Mouse (Mus musculus): Measurements from ENCODE around the gene Mrps36. TPM values are rescaled to one million over a fixed set of nuclear protein-coding genes. Genes with fewer than 3 reads are reported as not detected.
"Not testable (repeated sequence)": the region's sequence is repeated elsewhere in the genome, so short reads cannot be mapped to it uniquely, and the experiment has no call there.

Gene Mrps36
- total RNA-seq, 1 experiment from 2014 or later, result 59.3 TPM

GRCm38 (mm10) chr13:100742831-100743230 lies 1.6 kb downstream of the Mrps36 start:
- no peak for ATAC-seq (replicated peaks; ENCODE audit: low read depth, poor library complexity, severe bottlenecking)

- ATAC-seq (replicated peaks; ENCODE audit: low read depth, poor library complexity, severe bottlenecking), result no peak
Observed at GRCm38 (mm10) chr13:100732756-100733155, 11.7 kb downstream of the Mrps36 start.

DNA sequence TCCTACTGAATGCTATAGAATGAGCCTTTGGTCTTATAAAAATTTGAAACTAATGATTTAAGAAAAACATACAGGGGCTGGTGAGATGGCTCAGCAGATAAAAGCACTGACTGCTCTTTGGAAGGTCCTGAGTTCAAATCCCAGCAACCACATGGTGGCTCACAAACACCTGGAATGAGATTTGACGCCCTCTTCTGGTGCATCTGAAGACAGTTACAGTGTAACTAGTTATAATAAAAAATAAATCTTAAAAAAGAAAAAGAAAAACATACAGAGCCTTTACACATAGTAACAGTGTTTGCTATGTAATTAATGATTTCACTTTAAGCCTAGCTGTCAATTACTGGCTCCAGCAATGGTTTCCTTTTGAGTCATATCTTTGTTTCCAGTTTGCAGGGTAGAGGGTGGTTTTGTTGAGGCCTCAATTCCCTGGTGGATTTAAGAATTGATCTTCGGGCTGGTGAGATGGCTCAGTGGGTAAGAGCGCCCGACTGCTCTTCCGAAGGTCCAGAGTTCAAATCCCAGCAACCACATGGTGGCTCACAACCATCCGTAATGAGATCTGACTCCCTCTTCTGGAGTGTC lies 12.9 kb downstream of the Mrps36 start:
- ATAC-seq (replicated peaks; ENCODE audit: low read depth, poor library complexity, severe bottlenecking), result not testable (repeated sequence)

DNA sequence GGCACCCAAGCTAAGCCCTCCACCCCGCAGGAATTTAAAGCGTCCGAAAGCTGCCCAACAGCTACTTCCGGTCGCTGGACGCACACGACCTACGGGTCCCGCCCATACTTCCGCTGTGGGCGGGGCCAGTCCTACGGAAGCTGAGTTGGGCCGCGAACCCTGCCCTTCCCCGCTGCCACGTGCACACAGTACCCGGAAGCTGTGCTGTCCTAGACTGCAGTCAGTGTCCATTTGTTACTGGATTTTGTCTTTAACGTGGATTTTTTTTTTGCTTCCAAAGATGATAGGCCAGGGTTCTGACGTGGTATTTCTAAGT lies 13.6 kb downstream of the Mrps36 start, which contains the start of gene Cdk7:
Gene Cdk7, minus strand, starts transcription at position 79 of the 316 bp plus-strand sequence.
- ATAC-seq (replicated peaks; ENCODE audit: low read depth, poor library complexity, severe bottlenecking), result peak; percentile 98

GRCm38 (mm10) chr13:100730153-100730860 lies 14.2 kb downstream of the Mrps36 start:
- ATAC-seq (replicated peaks; ENCODE audit: low read depth, poor library complexity, severe bottlenecking), result peak; percentile 36; the same call in 1 of the 2 replicates

DNA sequence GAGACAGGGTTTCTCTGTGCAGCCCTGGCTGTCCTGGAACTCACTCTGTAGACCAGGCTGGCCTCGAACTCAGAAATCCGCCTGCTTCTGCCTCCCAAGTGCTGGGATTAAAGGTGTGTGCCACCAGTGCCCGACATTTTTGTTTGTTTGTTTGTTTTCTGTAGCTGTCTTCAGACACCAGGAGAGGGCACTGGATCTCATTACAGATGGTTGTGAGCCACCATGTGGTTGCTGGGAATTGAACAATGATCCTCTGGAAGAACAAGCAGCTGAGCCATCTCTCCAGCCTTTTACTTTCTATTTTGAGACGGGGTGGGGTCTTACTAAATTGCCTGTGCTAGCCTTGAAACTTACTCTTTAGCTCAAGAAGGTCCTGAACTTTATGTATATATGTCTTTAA lies 15.9 kb downstream of the Mrps36 start:
- ATAC-seq (replicated peaks; ENCODE audit: low read depth, poor library complexity, severe bottlenecking), result not testable (repeated sequence)

- ATAC-seq (replicated peaks; ENCODE audit: low read depth, poor library complexity, severe bottlenecking), result no peak
Observed at GRCm38 (mm10) chr13:100728086-100728485, 16.4 kb downstream of the Mrps36 start.

DNA sequence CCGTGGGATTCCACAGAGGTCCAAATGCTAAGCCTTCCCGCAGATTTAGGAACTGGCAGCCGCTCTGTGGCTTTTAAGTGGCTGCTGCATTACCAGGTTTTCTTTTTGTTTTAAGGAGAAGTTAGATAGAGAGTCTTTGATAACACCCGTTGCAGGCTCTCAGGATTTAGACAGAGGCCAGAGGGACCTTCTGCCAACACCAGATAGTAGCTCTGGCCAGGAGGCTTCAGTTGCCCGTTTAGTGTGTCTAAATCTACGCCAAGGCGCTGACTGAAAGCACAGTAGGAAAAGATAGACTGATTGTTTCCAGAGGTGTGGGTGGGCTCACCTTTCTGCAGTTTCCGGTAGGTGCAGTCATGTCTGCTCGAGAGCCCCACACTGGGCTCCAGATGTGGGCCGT lies 19.3 kb downstream of the Mrps36 start:
- peak; percentile 47; the same call in 1 of the 2 replicates for ATAC-seq (replicated peaks; ENCODE audit: low read depth, poor library complexity, severe bottlenecking)

DNA sequence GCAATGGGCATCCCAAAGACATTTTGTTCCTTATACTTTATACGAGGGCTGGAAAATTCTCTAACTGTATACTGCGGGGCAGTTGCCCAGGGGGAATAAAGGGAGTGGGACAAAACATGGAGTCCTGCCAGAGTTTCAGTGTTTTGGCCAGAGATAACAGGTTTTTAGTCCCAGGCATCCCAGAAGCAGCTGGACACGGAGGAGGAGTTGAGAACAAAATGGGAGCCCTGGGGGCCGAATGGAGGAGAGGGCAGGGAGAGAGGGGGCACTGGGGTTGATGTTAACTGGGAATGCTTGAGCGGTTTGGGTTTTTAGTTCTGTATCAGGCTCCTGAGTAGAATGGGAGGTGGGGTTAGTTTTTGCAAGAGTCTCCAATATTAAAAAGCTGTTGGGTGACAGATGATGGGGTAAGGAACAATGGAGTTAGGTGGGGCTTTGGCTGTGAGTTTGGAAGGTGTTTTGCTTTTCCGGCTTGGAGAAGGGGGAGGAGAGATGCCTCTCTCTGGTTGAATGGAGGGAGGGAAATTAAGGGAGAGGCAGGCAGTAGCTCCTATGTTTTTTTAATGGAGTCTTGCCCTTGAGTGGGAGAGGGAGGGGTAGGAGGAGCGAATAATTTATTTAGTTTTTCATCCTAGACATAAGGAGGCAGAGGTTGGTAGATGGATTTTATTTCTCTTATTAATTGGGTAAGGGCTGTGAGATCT lies 20.3 kb downstream of the Mrps36 start:
- ATAC-seq (replicated peaks; ENCODE audit: low read depth, poor library complexity, severe bottlenecking), result no peak

- no peak for ATAC-seq (replicated peaks; ENCODE audit: low read depth, poor library complexity, severe bottlenecking)
Observed at GRCm38 (mm10) chr13:100721656-100722055, 22.8 kb downstream of the Mrps36 start.

DNA sequence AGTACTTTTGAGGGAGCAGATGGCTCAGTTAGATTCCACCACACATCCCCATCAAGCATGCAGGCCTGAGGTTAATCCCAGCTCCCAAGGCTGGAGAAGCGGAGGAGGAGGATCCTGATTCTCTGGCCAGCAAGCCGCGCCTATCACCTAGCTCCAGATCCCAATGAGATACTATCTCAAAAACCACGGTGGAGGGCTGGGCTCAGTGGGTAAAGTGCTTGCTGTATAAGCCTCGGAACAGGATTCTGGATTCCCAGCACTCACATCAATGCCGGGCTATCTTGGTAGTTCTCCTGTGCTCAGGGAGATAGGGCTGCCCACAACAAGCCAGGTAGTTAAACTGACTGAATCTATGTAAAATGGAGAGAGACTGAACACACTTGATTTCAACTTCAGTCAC lies 29.0 kb downstream of the Mrps36 start:
- ATAC-seq (replicated peaks; ENCODE audit: low read depth, poor library complexity, severe bottlenecking), result no peak

DNA sequence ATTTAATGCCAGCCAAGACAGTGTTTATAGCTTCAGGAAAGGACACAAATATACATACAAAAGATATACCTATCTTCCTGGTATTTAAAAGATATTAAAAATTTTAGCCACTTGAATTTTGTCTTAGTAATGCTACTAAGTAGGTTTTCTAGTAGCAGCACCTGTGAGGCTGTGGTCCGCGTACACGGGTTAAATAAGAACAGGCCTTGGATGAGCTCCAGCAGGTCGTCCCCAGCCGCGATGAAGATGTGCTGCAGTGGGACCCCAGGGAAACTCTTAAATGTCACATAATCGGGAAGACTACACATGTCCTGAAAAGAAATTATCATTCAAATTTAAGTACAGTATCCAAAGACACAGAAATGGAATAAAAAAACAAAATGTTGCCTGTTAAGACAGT lies 38.3 kb downstream of the Mrps36 start:
- ATAC-seq (replicated peaks; ENCODE audit: low read depth, poor library complexity, severe bottlenecking), result no peak

- no peak for ATAC-seq (replicated peaks; ENCODE audit: low read depth, poor library complexity, severe bottlenecking)
Observed at GRCm38 (mm10) chr13:100703468-100703867, 41.0 kb downstream of the Mrps36 start.

- no peak for ATAC-seq (replicated peaks; ENCODE audit: low read depth, poor library complexity, severe bottlenecking)
Observed at GRCm38 (mm10) chr13:100698866-100699265, 45.6 kb downstream of the Mrps36 start.

- 0 out of 2 replicates have a peak, but pooled peaks have one; percentile 45 for ATAC-seq (replicated peaks; ENCODE audit: low read depth, poor library complexity, severe bottlenecking)
Observed at GRCm38 (mm10) chr13:100697541-100697940, 46.9 kb downstream of the Mrps36 start.

GRCm38 (mm10) chr13:100687513-100687912 lies 56.9 kb downstream of the Mrps36 start:
- no peak for ATAC-seq (replicated peaks; ENCODE audit: low read depth, poor library complexity, severe bottlenecking)

Other genes starting within 250 kb of the Mrps36 start
- not detected in 2 replicates for gene Ocln, start 191.9 kb downstream of the Mrps36 start, total RNA-seq (2017)
- gene Marveld2, start 127.7 kb downstream of the Mrps36 start, total RNA-seq (2017), result 1.4 and 1.7 TPM in 2 replicates
- 290 and 309 TPM in 2 replicates for gene Ak6, start 93.7 kb downstream of the Mrps36 start, total RNA-seq (2017)
- gene Rad17, start 93.6 kb downstream of the Mrps36 start, total RNA-seq (2017), result 35.2 and 46.3 TPM in 2 replicates
- 25.9 and 47.9 TPM in 2 replicates for gene Taf9, start 93.1 kb downstream of the Mrps36 start, total RNA-seq (2017)
- 9.2 and 10.9 TPM in 2 replicates for gene Ccdc125, start 74.9 kb downstream of the Mrps36 start, total RNA-seq (2017)
- 44.8 and 46.2 TPM in 2 replicates for gene Cdk7, start 13.7 kb downstream of the Mrps36 start, total RNA-seq (2017)
- 60.8 and 70.5 TPM in 2 replicates for gene Cenph, start 31.2 kb upstream of the Mrps36 start, total RNA-seq (2017)
- gene Ccnb1, start 41.9 kb upstream of the Mrps36 start, total RNA-seq (2017), result 152 and 167 TPM in 2 replicates
- gene Slc30a5, start 88.8 kb upstream of the Mrps36 start, total RNA-seq (2017), result 72.3 and 119 TPM in 2 replicates

All from common myeloid progenitor, adult 5-6 weeks (primary cell).